Mouse (Mus musculus) intestine, postnatal 0 days (tissue): ENCODE results near the gene Atp23. TPM values are rescaled to one million over a fixed set of nuclear protein-coding genes. Genes with fewer than 3 reads are reported as not detected.

Experiments used
- ATAC-seq: fragments of 200-750 bp; cut with Nextera tagmentation; 2 replicates; pipeline ENCODE4 v1.8.0; 2017; ENCODE audit warnings: mild to moderate bottlenecking, moderate TSS enrichment, moderate library complexity
- H3K27ac ChIP-seq: fragments of 300-500 bp; sonication (generic); 2 replicates; pipeline ENCODE4 v1.5.1; 2014; ENCODE audit warnings: mild to moderate bottlenecking, low read depth, low read length, moderate library complexity
- H3K27me3 ChIP-seq: fragments of 300-500 bp; sonication (generic); replicated peaks from 2 replicates; pipeline ENCODE4 v1.6.1; 2014; ENCODE audit warnings: low read length, mixed read lengths; ENCODE audit not compliant: control insufficient read depth, insufficient read depth
- H3K36me3 ChIP-seq: fragments of 300-500 bp; sonication (generic); 2 replicates; pipeline ENCODE4 v1.6.1; 2014; ENCODE audit warnings: mild to moderate bottlenecking, moderate library complexity; ENCODE audit not compliant: control insufficient read depth, insufficient read depth
- H3K4me1 ChIP-seq: fragments of 300-500 bp; sonication (generic); replicated peaks from 2 replicates; pipeline ENCODE4 v1.6.1; 2014; ENCODE audit warnings: antibody characterized with exemption, low read length, mixed read lengths; ENCODE audit not compliant: control insufficient read depth, insufficient read depth
- H3K4me2 ChIP-seq: fragments of 300-500 bp; sonication (generic); replicated peaks from 2 replicates; pipeline ENCODE4 v1.6.1; 2014; ENCODE audit warnings: low read depth, mild to moderate bottlenecking, moderate library complexity
- H3K4me3 ChIP-seq: fragments of 300-500 bp; sonication (generic); 2 replicates; pipeline ENCODE4 v1.5.1; 2014; ENCODE audit warnings: low read depth, low read length
- H3K9ac ChIP-seq: fragments of 300-500 bp; sonication (generic); 2 replicates; pipeline ENCODE4 v1.6.1; 2014; ENCODE audit warnings: mild to moderate bottlenecking, low read depth, low read length
- H3K9me3 ChIP-seq: fragments of 300-500 bp; sonication (generic); 2 replicates; pipeline ENCODE4 v1.6.1; 2016; ENCODE audit warnings: mixed run types; ENCODE audit not compliant: control insufficient read depth
- CTCF ChIP-seq: sonication (generic); IDR thresholded peaks from 2 replicates; pipeline ENCODE4 v1.5.1; 2016; ENCODE audit warnings: low read depth, mild to moderate bottlenecking, control low read depth, antibody characterized with exemption, moderate library complexity
- WGBS: fragments of 180-500 bp; shearing (Covaris S2); extraction: QIAGEN DNeasy Blood & Tissue Kit; methylation state at CpG from one replicate; pipeline ENCODE4 v1.1.7; 2014; 5-methylcytosine and 5-hydroxymethylcytosine counted together
- polyA plus RNA-seq: library from polyadenylated mRNA; unstranded; fragments of >200 nt; fragmentation: Nextera tagmentation; extraction: Ambion mirVana; gene quantifications from 2 replicates; pipeline ENCODE4 v1.2.1, GENCODE M21; 2015

The Atp23 gene
- polyA plus RNA-seq, 1 experiment from 2014 or later, result 8.0 TPM

DNA sequence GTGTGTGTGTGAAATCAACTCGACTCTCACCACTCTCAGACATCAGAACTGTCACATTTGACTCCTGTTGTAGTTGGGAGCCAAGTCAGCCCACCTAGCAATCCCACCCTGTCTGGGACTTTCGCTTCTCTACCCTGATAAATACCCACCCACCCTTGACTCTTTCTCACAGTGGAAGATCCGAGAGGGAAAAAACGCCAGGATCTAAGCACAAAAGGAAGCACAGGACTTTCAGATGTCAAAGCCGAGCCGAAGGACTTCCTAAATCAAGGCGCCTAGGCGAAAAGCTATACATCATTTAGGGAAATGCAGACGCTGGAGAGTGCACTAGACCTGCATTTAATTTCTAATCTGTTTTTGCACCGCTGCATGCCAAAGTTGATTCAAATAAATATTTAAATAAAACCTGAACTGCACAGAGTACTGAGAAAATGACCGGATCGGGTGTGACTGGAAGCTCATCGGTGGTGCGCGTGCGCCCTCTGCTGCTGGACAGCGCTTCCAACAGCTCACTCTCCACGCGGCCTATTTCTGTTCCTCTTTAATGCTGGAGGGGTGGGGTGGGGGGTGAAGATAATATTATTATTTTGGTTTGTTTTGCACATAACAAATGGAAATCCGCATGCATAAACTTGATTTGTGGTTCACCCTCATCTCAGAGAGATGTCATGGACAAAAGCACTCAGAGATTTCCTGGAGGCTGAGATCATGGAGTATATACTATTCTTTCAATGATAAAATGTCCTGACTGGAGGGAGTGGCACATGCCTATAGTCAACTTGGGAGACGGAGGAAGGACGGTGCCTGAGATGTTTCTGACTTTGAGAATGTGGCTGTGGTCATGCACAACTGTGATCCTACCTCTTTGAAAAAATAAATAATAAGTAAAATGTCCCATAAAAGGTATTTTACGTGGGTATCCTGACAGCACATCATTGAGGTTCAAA lies 31.5 kb downstream of the Atp23 start:
- Histone ChIP-seq H3K4me3 (no peak overlapping the region), H3K9ac (no peak overlapping the region), H3K9me3 (no peaks in the 10 kb centered on the region), H3K36me3 (no peaks in the 10 kb centered on the region; the same call in 1 of the 2 replicates), H3K4me2 (peak overlapping the region; percentile 42; the same call in 1 of the 2 replicates), H3K4me1 (no peaks in the 10 kb centered on the region), H3K27me3 (no peaks in the 10 kb centered on the region), H3K27ac (no peak overlapping the region)
- TF ChIP-seq CTCF, result peak; percentile 88
- 21% methylated on average over 23 of the region's 23 CpGs for WGBS
- peak; percentile 47; the same call in 1 of the 2 replicates for ATAC-seq

DNA sequence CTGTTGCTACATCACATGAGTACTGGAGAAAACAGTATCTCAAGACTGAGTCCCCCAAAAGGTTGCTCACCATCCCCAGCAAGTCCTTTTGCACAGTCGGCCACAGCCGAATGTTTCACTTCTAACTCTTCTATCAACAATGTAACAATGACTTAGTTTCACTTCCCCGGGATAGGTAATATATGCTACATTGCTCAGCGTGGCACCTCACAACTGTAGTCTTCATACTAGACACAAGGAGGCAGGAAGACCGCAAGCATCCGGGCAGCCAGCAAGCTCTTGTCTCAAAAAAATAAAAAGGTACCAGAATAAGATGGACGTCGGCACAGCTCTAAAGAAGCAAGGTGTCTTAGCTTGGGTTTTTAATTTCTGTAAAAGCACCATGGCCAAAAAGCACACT lies 35.9 kb downstream of the Atp23 start:
- no peak for TF ChIP-seq CTCF
- no peaks in the 10 kb centered on the region for H3K27me3 ChIP-seq
- no peak overlapping the region for H3K4me3 ChIP-seq
- H3K9me3 ChIP-seq, result no peaks in the 10 kb centered on the region
- H3K27ac ChIP-seq, result no peak overlapping the region
- ATAC-seq, result no peak
- no peak overlapping the region for H3K9ac ChIP-seq
- no peaks in the 10 kb centered on the region for H3K36me3 ChIP-seq
- no peaks in the 10 kb centered on the region for H3K4me1 ChIP-seq
- no peak overlapping the region for H3K4me2 ChIP-seq
- WGBS, result 90% methylated on average over 8 of the region's 8 CpGs

DNA sequence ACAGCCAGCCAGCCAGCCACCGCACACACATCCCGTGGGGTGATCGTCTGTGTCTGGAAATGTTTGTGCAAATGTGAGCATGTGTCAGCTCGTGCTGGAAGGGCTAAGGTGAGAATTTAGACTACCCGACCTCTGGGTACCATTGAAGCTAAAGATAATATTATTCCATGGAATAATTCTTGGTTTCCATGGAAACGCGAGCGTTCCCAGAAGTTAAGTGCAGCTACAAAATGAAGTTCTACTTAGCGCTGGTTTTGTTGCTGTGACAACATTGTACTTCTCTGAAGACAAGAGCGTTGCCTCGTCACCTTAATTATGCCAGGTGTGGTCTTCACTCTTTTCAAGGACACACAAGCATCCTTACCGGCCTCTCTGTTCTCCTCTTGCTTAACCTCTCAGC lies 39.0 kb downstream of the Atp23 start:
- H3K9ac ChIP-seq, result no peak overlapping the region
- no peaks in the 10 kb centered on the region for H3K36me3 ChIP-seq
- 77% methylated on average over 12 of the region's 12 CpGs for WGBS
- no peak overlapping the region for H3K27ac ChIP-seq
- H3K27me3 ChIP-seq, result no peaks in the 10 kb centered on the region
- H3K4me2 ChIP-seq, result no peak overlapping the region
- no peak for ATAC-seq
- no peaks in the 10 kb centered on the region for H3K9me3 ChIP-seq
- TF ChIP-seq CTCF, result no peak
- H3K4me1 ChIP-seq, result no peaks in the 10 kb centered on the region
- H3K4me3 ChIP-seq, result no peak overlapping the region

DNA sequence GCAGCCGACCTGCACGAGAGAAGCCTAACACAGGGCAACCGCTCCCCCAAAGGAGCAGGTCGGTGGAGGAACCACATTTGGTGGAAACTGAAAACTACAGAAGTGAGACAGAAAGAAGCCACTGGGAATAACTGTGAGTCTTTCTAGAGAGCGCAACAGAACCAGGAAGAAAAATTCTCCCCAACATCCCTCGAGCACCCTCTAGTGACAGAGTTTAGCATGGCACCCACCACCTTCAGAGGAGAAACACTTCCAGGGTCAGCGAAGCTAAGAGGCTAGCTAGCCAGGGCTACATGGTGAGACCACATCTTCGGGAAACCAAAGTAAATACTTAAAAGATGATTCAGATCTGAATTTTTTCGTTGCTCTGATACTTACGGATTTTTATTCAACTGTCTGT lies 47.9 kb downstream of the Atp23 start:
- ATAC-seq, result no peak
- no peak overlapping the region for H3K4me3 ChIP-seq
- TF ChIP-seq CTCF, result peak; percentile 59
- H3K9ac ChIP-seq, result no peak overlapping the region
- 78% methylated on average over 10 of the region's 10 CpGs for WGBS
- no peak overlapping the region for H3K27ac ChIP-seq
- H3K4me1 ChIP-seq, result no peaks in the 10 kb centered on the region
- H3K4me2 ChIP-seq, result no peak overlapping the region
- H3K27me3 ChIP-seq, result no peaks in the 10 kb centered on the region
- H3K9me3 ChIP-seq, result no peaks in the 10 kb centered on the region
- no peaks in the 10 kb centered on the region for H3K36me3 ChIP-seq

DNA sequence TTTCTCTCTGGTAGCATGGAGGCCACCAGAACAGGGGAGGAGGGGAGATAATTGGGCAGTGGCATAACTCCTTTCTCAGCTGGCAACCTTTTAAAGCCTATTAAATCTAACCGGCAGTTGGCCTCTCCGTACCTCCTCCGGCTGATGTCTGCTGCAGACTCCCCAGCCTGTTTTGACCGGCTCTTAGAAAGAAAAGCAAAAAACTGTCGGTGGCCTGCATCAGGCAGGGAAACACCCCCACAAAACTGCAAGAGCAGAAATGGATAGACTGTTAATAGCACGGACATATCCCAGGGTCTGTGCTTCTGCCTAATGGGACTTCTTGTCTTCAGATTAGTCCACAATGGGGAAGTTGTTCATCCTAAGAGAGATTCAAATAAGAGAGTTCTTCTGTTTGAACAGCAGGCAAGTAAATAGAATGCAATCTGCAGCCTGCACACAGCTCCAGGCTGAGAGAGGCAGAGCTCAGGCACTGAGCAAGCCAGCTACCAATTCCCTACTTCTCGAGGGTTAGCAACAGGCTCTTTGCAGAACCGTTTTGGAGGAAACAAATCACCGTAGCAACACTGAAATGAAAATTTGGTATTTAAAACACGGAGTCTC lies 55.7 kb downstream of the Atp23 start:
- peak overlapping the region; percentile 30; the same call in 1 of the 2 replicates for H3K4me2 ChIP-seq
- H3K9ac ChIP-seq, result no peak overlapping the region
- H3K9me3 ChIP-seq, result no peaks in the 10 kb centered on the region
- H3K27ac ChIP-seq, result no peak overlapping the region
- no peaks in the 10 kb centered on the region for H3K4me1 ChIP-seq
- H3K36me3 ChIP-seq, result no peaks in the 10 kb centered on the region
- no peaks in the 10 kb centered on the region for H3K27me3 ChIP-seq
- no peak overlapping the region for H3K4me3 ChIP-seq
- TF ChIP-seq CTCF, result no peak
- 35% methylated on average over 10 of the region's 10 CpGs for WGBS
- ATAC-seq, result no peak

DNA sequence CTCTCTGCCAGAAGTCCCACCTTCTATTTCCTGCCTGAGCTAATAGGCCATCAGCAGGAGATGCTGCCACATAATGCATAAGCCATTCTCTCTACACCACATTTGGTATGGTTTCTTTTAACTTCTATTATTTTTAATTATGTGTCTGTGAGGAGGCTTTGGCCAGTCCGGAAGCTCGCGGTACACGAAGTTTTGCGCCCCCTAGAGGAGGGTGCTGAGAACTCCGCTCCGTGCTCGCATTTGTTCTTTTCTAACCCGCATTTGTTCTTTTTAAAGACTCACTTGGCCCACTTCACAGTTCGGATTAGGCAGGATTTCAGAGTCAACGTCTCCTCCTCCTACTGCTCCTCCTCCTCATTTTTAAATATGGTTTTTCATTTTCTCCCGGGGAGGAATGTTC lies 56.5 kb downstream of the Atp23 start:
- Histone ChIP-seq H3K4me3 (no peak overlapping the region), H3K27me3 (no peaks in the 10 kb centered on the region), H3K4me1 (no peaks in the 10 kb centered on the region), H3K9ac (no peak overlapping the region), H3K27ac (no peak overlapping the region), H3K9me3 (no peaks in the 10 kb centered on the region), H3K36me3 (no peaks in the 10 kb centered on the region), H3K4me2 (no peak overlapping the region)
- no peak for ATAC-seq
- WGBS, result 46% methylated on average over 12 of the region's 12 CpGs
- TF ChIP-seq CTCF, result peak; percentile 50
